Mouse (Mus musculus) hematopoietic multipotent progenitor cell, adult 10-12 weeks (in vitro differentiated cells): ENCODE results near the gene Cpne7. TPM values are rescaled to one million over a fixed set of nuclear protein-coding genes. Genes with fewer than 3 reads are reported as not detected.

Experiments
- polyA plus RNA-seq: library from polyadenylated mRNA; stranded (reverse); fragments of >175 nt; gene quantifications from 2 replicates; pipeline ENCODE4 v1.2.3, GENCODE M21; 2012; ENCODE audit warnings: low replicate concordance

Gene Cpne7
- 1.2 and 4.3 TPM in 2 replicates for polyA plus RNA-seq

GRCm38 (mm10) chr8:123117127-123117731 lies at the start of gene Cpne7:
Gene Cpne7, plus strand, starts transcription at chr8:123117374.

GRCm38 (mm10) chr8:123101735-123102685 lies 15.2 kb upstream of the Cpne7 start, which contains the start of gene Rpl13:
Gene Rpl13, plus strand, starts transcription at chr8:123102350.

DNA sequence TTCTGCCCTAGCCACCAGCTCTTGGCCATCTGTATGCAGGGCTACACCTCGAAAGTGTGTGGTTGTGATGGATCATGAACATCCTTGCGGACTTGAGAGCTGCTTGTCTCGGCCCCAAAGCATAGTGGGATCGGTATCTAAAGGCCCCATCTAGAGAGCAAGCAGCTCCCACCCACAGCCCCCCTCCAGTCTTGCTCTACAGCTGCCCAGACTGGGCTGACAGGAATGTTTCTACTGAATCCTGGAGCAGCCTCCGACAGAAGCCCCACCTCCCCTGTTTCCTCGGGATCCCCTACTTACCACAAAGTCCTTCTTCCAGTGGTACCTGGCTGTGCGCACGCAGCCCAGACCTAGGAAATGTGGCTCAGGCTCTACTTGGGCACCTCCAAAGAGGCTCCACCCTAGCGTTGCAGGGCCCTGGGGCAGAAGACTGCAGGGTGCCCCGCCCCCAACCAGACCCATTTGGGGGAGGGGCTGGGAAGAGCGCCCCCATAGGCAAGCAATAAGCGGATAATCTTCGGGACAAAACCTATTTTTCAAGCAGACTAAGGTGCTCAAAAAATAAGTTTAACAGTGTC lies 40.8 kb downstream of the Cpne7 start, which contains the start of gene Sult5a1:
TSS of gene Sult5a1 (minus strand) at position 428 of the 578 bp plus-strand sequence.

Other genes with a start within 250 kb of the Cpne7 start
- gene Ankrd11, start 75.1 kb upstream of the Cpne7 start, polyA plus RNA-seq, result 140 and 285 TPM in 2 replicates
- gene Spg7, start 54.4 kb upstream of the Cpne7 start, polyA plus RNA-seq, result 42.2 and 42.8 TPM in 2 replicates
- gene Rpl13, start 15.0 kb upstream of the Cpne7 start, polyA plus RNA-seq, result 3,132 and 3,903 TPM in 2 replicates
- not detected in 2 replicates for gene Sult5a1, start 40.9 kb downstream of the Cpne7 start, polyA plus RNA-seq
- gene Dpep1, start 68.9 kb downstream of the Cpne7 start, polyA plus RNA-seq, result not detected in 2 replicates
- 23.5 and 38.8 TPM in 2 replicates for gene Chmp1a, start 95.4 kb downstream of the Cpne7 start, polyA plus RNA-seq
- gene Spata33, start 95.5 kb downstream of the Cpne7 start, polyA plus RNA-seq, result 0.11 TPM in 1 of 2 replicates, not detected in the other
- 66.1 and 110 TPM in 2 replicates for gene Cdk10, start 107.5 kb downstream of the Cpne7 start, polyA plus RNA-seq
- 11.9 and 12.8 TPM in 2 replicates for gene Spata2l, start 118.9 kb downstream of the Cpne7 start, polyA plus RNA-seq
- gene Zfp276, start 136.8 kb downstream of the Cpne7 start, polyA plus RNA-seq, result 19.5 and 32.7 TPM in 2 replicates
- gene Vps9d1, start 137.0 kb downstream of the Cpne7 start, polyA plus RNA-seq, result 136 and 348 TPM in 2 replicates
- 7.0 and 16.7 TPM in 2 replicates for gene Fanca, start 201.2 kb downstream of the Cpne7 start, polyA plus RNA-seq
- 0.24 and 0.85 TPM in 2 replicates for gene Spire2, start 215.3 kb downstream of the Cpne7 start, polyA plus RNA-seq